Mouse (Mus musculus) CD4-positive naive resting alpha-beta T cell, adult 57 days (primary cell): Measurements from ENCODE around the gene Art5. TPM values are rescaled to one million over a fixed set of nuclear protein-coding genes. Genes with fewer than 3 reads are reported as not detected.

Experiments
- total RNA-seq: library from RNA; stranded (reverse); gene quantifications from one replicate; pipeline ENCODE4 v1.2.4, GENCODE M21; 2023

Art5 gene
- total RNA-seq = 2.2 TPM

GRCm38 (mm10) chr7:102109171-102109570, at the start of gene Art5:
TSS of gene Art5 (minus strand) at chr7:102109489.

GRCm38 (mm10) chr7:102116579-102117331, 7.5 kb upstream of the Art5 start, which contains the start of gene Chrna10:
TSS of gene Chrna10 (minus strand) at chr7:102116828.

GRCm38 (mm10) chr7:102101487-102101886, 7.8 kb downstream of the Art5 start, which contains the start of gene Art1:
TSS of gene Art1 (plus strand) at chr7:102101743.

DNA sequence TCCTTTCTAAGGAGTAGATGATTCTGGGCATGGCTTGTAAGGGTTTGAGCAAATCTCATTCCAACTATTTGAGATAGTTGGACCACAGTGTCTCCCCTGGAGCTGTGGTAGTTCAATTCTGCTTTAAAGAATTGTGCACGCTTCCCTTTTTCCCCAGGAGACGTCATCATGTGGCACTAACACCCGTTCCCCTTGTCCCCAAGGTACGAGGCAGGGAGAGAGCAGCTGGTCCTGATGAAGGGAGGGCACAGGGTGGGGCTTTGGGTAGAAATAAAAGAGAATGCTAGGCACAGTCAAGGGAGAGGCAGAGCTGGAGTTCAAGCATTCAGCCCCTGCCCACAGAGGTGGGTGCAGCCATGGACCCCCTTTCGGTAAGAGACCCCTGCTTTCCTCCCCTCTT, 26.5 kb downstream of the Art5 start, which contains the start of gene Trpc2:
Trpc2 (plus strand) TSS at position 301 of the 400 bp plus-strand sequence.

GRCm38 (mm10) chr7:102065046-102065891, 44.0 kb downstream of the Art5 start, which contains the start of the genes Rnf121, Xndc1 and Xntrpc:
TSS of gene Rnf121 (minus strand) at chr7:102065469.
TSS of gene Xndc1 (plus strand) at chr7:102065511.
TSS of gene Xntrpc (plus strand) at chr7:102065713.

Other genes with a start within 250 kb of the Art5 start
- gene Anapc15, start 245.8 kb downstream of the Art5 start, total RNA-seq = 38.9 TPM
- not detected for gene Folr1, start 238.7 kb downstream of the Art5 start, total RNA-seq
- gene Lamtor1, start 203.6 kb downstream of the Art5 start, total RNA-seq = 57.3 TPM
- 0.44 TPM for gene Tomt, start 203.1 kb downstream of the Art5 start, total RNA-seq
- gene Lrrc51, start 175.6 kb downstream of the Art5 start, total RNA-seq = 2.6 TPM
- 348 TPM for gene Numa1, start 175.4 kb downstream of the Art5 start, total RNA-seq
- 13.0 TPM for gene Il18bp, start 90.8 kb downstream of the Art5 start, total RNA-seq
- gene Rnf121, start 44.0 kb downstream of the Art5 start, total RNA-seq = 34.6 TPM
- 40.5 TPM for gene Xndc1, start 44.0 kb downstream of the Art5 start, total RNA-seq
- 6.6 TPM for gene Xntrpc, start 43.8 kb downstream of the Art5 start, total RNA-seq
- gene Trpc2, start 26.4 kb downstream of the Art5 start, total RNA-seq = 2.1 TPM
- not detected for gene Art1, start 7.7 kb downstream of the Art5 start, total RNA-seq
- gene Chrna10, start 7.3 kb upstream of the Art5 start, total RNA-seq = not detected
- gene Nup98, start 100.7 kb upstream of the Art5 start, total RNA-seq = 111 TPM
- 42.9 TPM for gene Pgap2, start 100.7 kb upstream of the Art5 start, total RNA-seq
- gene Rhog, start 146.6 kb upstream of the Art5 start, total RNA-seq = 170 TPM
- gene Stim1, start 158.3 kb upstream of the Art5 start, total RNA-seq = 163 TPM